Mouse (Mus musculus) left cerebral cortex, postnatal 4 days (tissue): ENCODE measurements around the gene Clybl. TPM values are rescaled to one million over a fixed set of nuclear protein-coding genes. Genes with fewer than 3 reads are reported as not detected.

ENCODE experiments used
- DNase-seq: peaks from one replicate; pipeline ENCODE4 v3.0.0-alpha.2; 2022
- intact Hi-C: fragments of 180-260 bp; cut with DNase I; formaldehyde crosslinking; loops from one replicate; pipeline ENCODE4 v1.15.1; 2025
- total RNA-seq, 2 experiments: library from RNA; stranded (reverse); gene quantifications; 2 replicates each; pipeline ENCODE4 v1.2.3; 2021

Clybl gene
- total RNA-seq, 2 experiments from 2014 or later, result 6.5 to 8.5 TPM

GRCm38 (mm10) chr14:122296399-122296798 is 114.9 kb downstream of the Clybl start:
- intact Hi-C loops, result no loop called here

GRCm38 (mm10) chr14:122296864-122297263 is 115.4 kb downstream of the Clybl start:
- intact Hi-C loops, result no loop called here
- DNase-seq, result no peak

More at GRCm38 (mm10) chr14:122296399-122296798, 114.9 kb downstream of the Clybl start:
- no peak for DNase-seq

- intact Hi-C loops, result no loop called here
Observed at GRCm38 (mm10) chr14:122297386-122298109, 116.0 kb downstream of the Clybl start.

GRCm38 (mm10) chr14:122300261-122300660 is 118.8 kb downstream of the Clybl start:
- intact Hi-C loops, result no loop called here
- no peak for DNase-seq

More at GRCm38 (mm10) chr14:122297386-122298109, 116.0 kb downstream of the Clybl start:
- no peak for DNase-seq

- DNase-seq, result no peak
- intact Hi-C loops, result no loop called here
Observed at GRCm38 (mm10) chr14:122303821-122304220, 122.3 kb downstream of the Clybl start.

- no peak for DNase-seq
- intact Hi-C loops, result no loop called here
Observed at GRCm38 (mm10) chr14:122305132-122305531, 123.6 kb downstream of the Clybl start.

- intact Hi-C loops, result no loop called here
- no peak for DNase-seq
Observed at GRCm38 (mm10) chr14:122312415-122312814, 130.9 kb downstream of the Clybl start.

GRCm38 (mm10) chr14:122313328-122313727 is 131.8 kb downstream of the Clybl start:
- intact Hi-C loops, result no loop called here
- DNase-seq, result no peak

- DNase-seq, result no peak
- intact Hi-C loops, result no loop called here
Observed at GRCm38 (mm10) chr14:122315743-122316142, 134.2 kb downstream of the Clybl start.

GRCm38 (mm10) chr14:122322136-122322535 is 140.6 kb downstream of the Clybl start:
- intact Hi-C loops, result no loop called here
- DNase-seq, result no peak

- intact Hi-C loops, result no loop called here
- no peak for DNase-seq
Observed at GRCm38 (mm10) chr14:122323838-122324458, 142.4 kb downstream of the Clybl start.

- intact Hi-C loops, result no loop called here
- DNase-seq, result no peak
Observed at GRCm38 (mm10) chr14:122330136-122330535, 148.6 kb downstream of the Clybl start.

- intact Hi-C loops, result no loop called here
- DNase-seq, result no peak
Observed at GRCm38 (mm10) chr14:122330716-122331115, 149.2 kb downstream of the Clybl start.

GRCm38 (mm10) chr14:122331635-122332460 is 150.3 kb downstream of the Clybl start:
- no peak for DNase-seq
- intact Hi-C loops, result no loop called here

- DNase-seq, result peak; percentile 63
- intact Hi-C loops, result no loop called here
Observed at GRCm38 (mm10) chr14:122336957-122337356, 155.5 kb downstream of the Clybl start.

- intact Hi-C loops, result no loop called here
- DNase-seq, result peak; percentile 92
Observed at GRCm38 (mm10) chr14:122338784-122339183, 157.3 kb downstream of the Clybl start.

GRCm38 (mm10) chr14:122340141-122340540 is 158.6 kb downstream of the Clybl start:
- intact Hi-C loops, result no loop called here
- DNase-seq, result no peak

- DNase-seq, result no peak
- intact Hi-C loops, result no loop called here
Observed at GRCm38 (mm10) chr14:122341591-122342360, 160.3 kb downstream of the Clybl start.

GRCm38 (mm10) chr14:122344272-122345224 is 163.0 kb downstream of the Clybl start:
- intact Hi-C loops, result no loop called here
- DNase-seq, result peak; percentile 76
